Mouse (Mus musculus): Measurements from ENCODE around the gene Olfr961. TPM values are rescaled to one million over a fixed set of nuclear protein-coding genes. Genes with fewer than 3 reads are reported as not detected.
A peak's percentile ranks its signal among the peaks of the same experiment; 100 is the strongest.

Olfr961 gene
- polyA plus RNA-seq (2014; fragmentation: Nextera tagmentation; extraction: Ambion mirVana): not detected in 2 replicates

DNA sequence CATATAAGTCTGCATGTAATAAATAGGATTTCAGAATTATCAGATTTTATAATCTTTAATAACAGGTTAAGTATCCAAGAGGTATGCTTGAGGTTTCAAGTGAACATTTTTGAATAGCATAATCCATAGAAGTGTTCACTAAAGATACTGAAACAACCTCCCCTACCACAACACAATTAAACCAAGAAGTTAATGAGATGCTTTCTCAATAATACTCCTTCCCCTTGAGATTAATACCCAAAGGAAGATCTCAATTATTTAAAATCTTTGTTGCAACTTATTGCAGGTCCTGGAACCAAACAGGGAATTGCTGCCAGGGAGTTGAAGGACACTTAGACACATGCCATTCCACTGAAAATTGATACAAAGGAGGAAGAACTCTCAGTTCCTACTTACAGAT lies at the start of gene Olfr961:
Gene Olfr961, plus strand, starts transcription at position 301 of the 400 bp plus-strand sequence.
- no peak for ATAC-seq (ENCODE audit: insufficient number of reproducible peaks, insufficient read depth, low FRiP score, low read depth)
- H3K27ac ChIP-seq (ENCODE audit: low read length): no peak within 1 kb of the TSS

DNA sequence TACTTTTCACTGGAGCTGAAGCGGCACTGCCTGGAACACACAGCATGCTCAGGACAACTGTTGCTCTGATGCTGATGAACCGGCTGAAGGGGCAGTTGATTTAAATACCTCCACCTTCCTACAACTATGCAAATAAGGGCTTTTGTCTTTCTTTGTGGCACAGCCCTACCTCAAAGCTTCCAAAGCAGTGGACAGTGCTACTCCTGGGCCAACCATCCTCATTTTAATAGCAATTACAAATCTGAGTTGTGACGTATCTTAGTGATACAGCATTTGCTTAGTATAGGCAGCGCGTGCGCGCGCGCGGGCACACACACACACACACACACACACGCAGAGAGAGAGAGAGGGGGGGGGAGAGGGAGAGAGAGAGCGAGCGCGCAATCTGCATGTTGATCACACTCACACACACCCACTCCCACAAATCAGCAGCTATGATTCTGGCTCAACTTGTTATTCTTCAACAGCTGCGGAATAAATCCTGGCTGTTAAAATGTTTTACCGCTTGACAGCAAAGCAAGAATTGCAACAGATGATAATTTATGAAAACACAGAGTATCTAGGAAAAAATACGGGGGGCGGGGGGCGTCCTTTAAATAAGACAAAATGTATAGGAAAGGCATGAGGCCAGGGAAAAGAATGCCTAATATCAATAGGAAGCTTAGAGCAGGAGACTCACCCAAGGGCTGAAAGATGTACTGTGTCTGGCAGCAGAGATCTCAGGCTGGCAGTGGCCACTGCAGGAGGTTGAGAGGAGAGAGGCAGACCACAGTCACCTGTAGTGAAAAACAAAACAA lies 42.2 kb upstream of the Olfr961 start:
- Histone ChIP-seq H3K36me3 (ENCODE audit: control insufficient read depth, insufficient read depth, low read length) (no peaks in the 10 kb centered on the region), H3K27me3 (ENCODE audit: control insufficient read depth, insufficient read depth, low read length) (no peaks in the 10 kb centered on the region), H3K4me3 (ENCODE audit: low read depth, low read length) (peak overlapping the region; percentile 35), H3K9me3 (ENCODE audit: control insufficient read depth, low read depth, low read length) (no peaks in the 10 kb centered on the region), H3K27ac (ENCODE audit: low read length) (peak overlapping the region; percentile 1; the same call in 1 of the 2 replicates), H3K4me2 (replicated peaks; ENCODE audit: low read depth, low read length) (peak overlapping the region; percentile 59), H3K4me1 (ENCODE audit: control insufficient read depth, insufficient read depth, low read length) (no peaks in the 10 kb centered on the region; the same call in 1 of the 2 replicates), H3K9ac (replicated peaks; ENCODE audit: low read depth, low read length) (no peak overlapping the region)
- WGBS: 1% methylated on average over 19 of the region's 19 CpGs
- ATAC-seq (ENCODE audit: insufficient number of reproducible peaks, insufficient read depth, low FRiP score, low read depth): peak; percentile 74; the same call in 1 of the 2 replicates

More for the DNA sequence above, at the start of gene Olfr961:
- no peaks in the 10 kb centered on the region for H3K4me1 ChIP-seq (ENCODE audit: control insufficient read depth, insufficient read depth, low read length)
- no peaks in the 10 kb centered on the region for H3K36me3 ChIP-seq (ENCODE audit: control insufficient read depth, insufficient read depth, low read length)
- H3K27me3 ChIP-seq (ENCODE audit: control insufficient read depth, insufficient read depth, low read length): no peaks in the 10 kb centered on the region
- no peak within 1 kb of the TSS for H3K4me3 ChIP-seq (ENCODE audit: low read depth, low read length)
- H3K4me2 ChIP-seq (replicated peaks; ENCODE audit: low read depth, low read length): no peak within 1 kb of the TSS
- H3K9ac ChIP-seq (replicated peaks; ENCODE audit: low read depth, low read length): no peak within 1 kb of the TSS
- no peaks in the 10 kb centered on the region for H3K9me3 ChIP-seq (ENCODE audit: control insufficient read depth, low read depth, low read length)

DNA sequence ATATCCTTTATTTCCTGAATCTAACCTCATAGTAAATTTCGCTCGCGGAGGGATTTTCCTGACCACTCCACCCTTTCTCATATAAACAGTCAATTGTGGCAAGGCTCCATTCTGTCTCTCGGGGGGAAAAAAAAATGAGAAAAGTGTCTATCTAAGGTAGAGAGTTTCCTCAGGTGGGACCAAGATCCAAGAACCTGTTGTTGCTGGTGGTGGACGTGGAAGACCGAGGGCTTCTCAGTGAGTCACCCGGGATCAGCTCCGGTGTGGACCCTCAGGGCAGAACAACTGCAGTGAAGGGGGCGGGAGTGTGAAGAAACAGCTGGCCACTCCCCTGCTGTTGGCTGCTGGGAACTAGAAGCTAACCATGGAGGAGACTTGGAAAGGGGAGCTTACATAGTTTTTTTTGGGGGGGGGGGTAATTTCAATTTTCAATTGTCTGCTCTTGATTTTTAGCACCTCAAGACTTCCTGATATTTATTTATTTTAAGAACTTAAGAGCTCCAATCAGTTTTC lies 41.5 kb upstream of the Olfr961 start:
- ATAC-seq (ENCODE audit: insufficient number of reproducible peaks, insufficient read depth, low FRiP score, low read depth): peak; percentile 66
- Histone ChIP-seq H3K4me3 (ENCODE audit: low read depth, low read length) (peak overlapping the region; percentile 35), H3K4me1 (ENCODE audit: control insufficient read depth, insufficient read depth, low read length) (no peaks in the 10 kb centered on the region; the same call in 1 of the 2 replicates), H3K9me3 (ENCODE audit: control insufficient read depth, low read depth, low read length) (no peaks in the 10 kb centered on the region), H3K9ac (replicated peaks; ENCODE audit: low read depth, low read length) (no peak overlapping the region), H3K36me3 (ENCODE audit: control insufficient read depth, insufficient read depth, low read length) (no peaks in the 10 kb centered on the region), H3K27me3 (ENCODE audit: control insufficient read depth, insufficient read depth, low read length) (no peaks in the 10 kb centered on the region), H3K4me2 (replicated peaks; ENCODE audit: low read depth, low read length) (peak overlapping the region; percentile 59), H3K27ac (ENCODE audit: low read length) (peak overlapping the region; percentile 1; the same call in 1 of the 2 replicates)
- WGBS: under 1% methylated on average over 9 of the region's 9 CpGs

DNA sequence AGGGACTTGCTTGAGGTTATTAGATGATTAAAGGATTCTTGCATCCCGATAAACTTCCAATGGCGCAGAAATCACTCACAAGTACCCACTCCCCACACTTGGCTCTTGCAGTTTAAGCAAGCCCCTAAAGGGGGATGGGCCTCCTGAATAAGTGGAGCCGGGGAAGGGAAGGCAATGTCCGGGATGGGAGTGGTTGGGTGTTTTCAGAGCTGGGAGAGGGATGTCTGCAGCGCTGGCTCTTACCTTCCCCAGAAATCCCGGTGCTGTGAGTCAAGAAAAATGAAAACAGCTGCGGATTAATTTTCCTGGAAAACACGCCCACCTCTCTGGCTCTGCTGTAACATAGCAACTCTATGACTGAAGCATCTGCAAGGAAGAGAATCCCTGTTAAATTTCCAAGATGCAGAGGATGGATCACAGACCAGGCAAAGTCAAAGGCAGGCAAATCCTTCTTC lies 40.9 kb upstream of the Olfr961 start, which contains the start of gene AW551984:
Gene AW551984, minus strand, starts transcription at position 405 of the 455 bp plus-strand sequence.
- Histone ChIP-seq H3K4me2 (replicated peaks; ENCODE audit: low read depth, low read length) (peak within 1 kb of the TSS; percentile 59), H3K4me3 (ENCODE audit: low read depth, low read length) (peak within 1 kb of the TSS; percentile 35), H3K9ac (replicated peaks; ENCODE audit: low read depth, low read length) (no peak within 1 kb of the TSS), H3K4me1 (ENCODE audit: control insufficient read depth, insufficient read depth, low read length) (no peaks in the 10 kb centered on the region; the same call in 1 of the 2 replicates), H3K27ac (ENCODE audit: low read length) (peak within 1 kb of the TSS; percentile 1; the same call in 1 of the 2 replicates), H3K9me3 (ENCODE audit: control insufficient read depth, low read depth, low read length) (no peaks in the 10 kb centered on the region), H3K27me3 (ENCODE audit: control insufficient read depth, insufficient read depth, low read length) (no peaks in the 10 kb centered on the region), H3K36me3 (ENCODE audit: control insufficient read depth, insufficient read depth, low read length) (no peaks in the 10 kb centered on the region)
- WGBS: under 1% methylated on average over 8 of the region's 8 CpGs
- ATAC-seq (ENCODE audit: insufficient number of reproducible peaks, insufficient read depth, low FRiP score, low read depth): peak; percentile 72; the same call in 1 of the 2 replicates

DNA sequence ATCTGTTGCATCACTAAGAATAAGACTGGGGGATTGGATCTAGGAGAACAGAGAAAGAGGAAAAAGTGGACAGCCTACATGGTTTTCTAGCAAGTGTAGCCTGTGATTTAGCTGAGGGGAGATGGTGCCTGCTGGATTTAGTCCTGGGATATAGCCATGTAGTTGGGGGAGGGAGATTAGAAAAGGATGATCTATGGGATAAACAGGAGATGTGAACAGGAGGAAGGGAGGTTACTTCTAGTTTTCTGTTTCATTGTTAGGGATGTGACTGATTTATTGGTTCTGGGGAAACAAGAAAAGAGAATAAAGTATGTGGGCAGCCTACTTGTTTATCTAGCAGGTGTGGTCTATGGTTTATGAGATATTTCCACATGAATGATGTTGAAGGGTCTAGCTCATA lies 36.4 kb upstream of the Olfr961 start:
- Histone ChIP-seq H3K9me3 (ENCODE audit: control insufficient read depth, low read depth, low read length) (no peaks in the 10 kb centered on the region), H3K27ac (ENCODE audit: low read length) (no peak overlapping the region), H3K27me3 (ENCODE audit: control insufficient read depth, insufficient read depth, low read length) (no peaks in the 10 kb centered on the region), H3K36me3 (ENCODE audit: control insufficient read depth, insufficient read depth, low read length) (no peaks in the 10 kb centered on the region), H3K4me2 (replicated peaks; ENCODE audit: low read depth, low read length) (no peak overlapping the region), H3K4me3 (ENCODE audit: low read depth, low read length) (no peak overlapping the region), H3K9ac (replicated peaks; ENCODE audit: low read depth, low read length) (no peak overlapping the region), H3K4me1 (ENCODE audit: control insufficient read depth, insufficient read depth, low read length) (no peaks in the 10 kb centered on the region)
- no peak for ATAC-seq (ENCODE audit: insufficient number of reproducible peaks, insufficient read depth, low FRiP score, low read depth)

DNA sequence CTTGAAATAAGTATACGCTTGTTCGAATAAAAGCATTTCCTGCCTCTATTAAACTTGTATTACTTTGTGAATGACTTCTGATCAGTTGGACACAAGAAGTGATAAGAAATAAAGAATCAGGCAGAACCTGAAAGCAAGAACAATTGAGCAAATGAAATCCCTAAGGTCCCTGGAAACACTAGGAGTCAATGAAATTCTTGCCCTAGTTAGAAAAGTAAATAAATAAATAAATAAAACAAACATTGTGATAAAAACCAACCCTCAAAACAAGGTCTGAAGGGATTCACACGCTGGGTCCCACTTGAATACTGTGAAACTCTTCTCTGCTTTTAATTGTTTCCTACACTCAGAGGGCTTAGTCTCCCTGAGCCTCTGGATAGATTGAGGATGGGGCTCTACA lies 34.5 kb upstream of the Olfr961 start, which contains the start of gene Olfr148:
Gene Olfr148, plus strand, starts transcription at position 301 of the 400 bp plus-strand sequence.
- Histone ChIP-seq H3K4me3 (ENCODE audit: low read depth, low read length) (no peak within 1 kb of the TSS), H3K9ac (replicated peaks; ENCODE audit: low read depth, low read length) (no peak within 1 kb of the TSS), H3K36me3 (ENCODE audit: control insufficient read depth, insufficient read depth, low read length) (no peaks in the 10 kb centered on the region), H3K27me3 (ENCODE audit: control insufficient read depth, insufficient read depth, low read length) (no peaks in the 10 kb centered on the region), H3K27ac (ENCODE audit: low read length) (no peak within 1 kb of the TSS), H3K4me1 (ENCODE audit: control insufficient read depth, insufficient read depth, low read length) (no peaks in the 10 kb centered on the region), H3K9me3 (ENCODE audit: control insufficient read depth, low read depth, low read length) (no peaks in the 10 kb centered on the region), H3K4me2 (replicated peaks; ENCODE audit: low read depth, low read length) (no peak within 1 kb of the TSS)
- 76% methylated on average over 3 of the region's 3 CpGs for WGBS
- no peak for ATAC-seq (ENCODE audit: insufficient number of reproducible peaks, insufficient read depth, low FRiP score, low read depth)

DNA sequence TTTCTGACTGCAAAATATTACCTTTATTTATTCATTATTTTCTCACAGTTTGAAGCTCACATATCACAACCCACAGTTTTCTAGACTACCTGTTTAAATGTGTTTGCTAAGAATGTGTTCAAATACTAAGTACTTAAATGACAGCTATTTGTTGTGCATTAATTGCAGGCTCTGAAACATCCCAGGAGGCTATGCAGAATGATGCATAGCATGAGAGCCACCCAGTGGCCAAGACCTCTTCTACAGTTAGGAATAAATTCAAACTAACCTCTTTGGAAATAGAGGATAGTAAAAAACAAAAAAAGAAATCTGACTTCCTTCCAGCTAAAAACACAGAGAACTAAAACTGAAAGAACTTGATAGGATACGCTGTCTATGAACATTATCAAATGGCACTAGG lies 32.9 kb upstream of the Olfr961 start:
- 60% methylated on average over 1 of the region's 1 CpGs for WGBS
- H3K9ac ChIP-seq (replicated peaks; ENCODE audit: low read depth, low read length): no peak overlapping the region
- H3K36me3 ChIP-seq (ENCODE audit: control insufficient read depth, insufficient read depth, low read length): no peaks in the 10 kb centered on the region
- no peak for ATAC-seq (ENCODE audit: insufficient number of reproducible peaks, insufficient read depth, low FRiP score, low read depth)
- no peaks in the 10 kb centered on the region for H3K27me3 ChIP-seq (ENCODE audit: control insufficient read depth, insufficient read depth, low read length)
- no peaks in the 10 kb centered on the region for H3K9me3 ChIP-seq (ENCODE audit: control insufficient read depth, low read depth, low read length)
- no peak overlapping the region for H3K4me3 ChIP-seq (ENCODE audit: low read depth, low read length)
- no peak overlapping the region for H3K27ac ChIP-seq (ENCODE audit: low read length)
- H3K4me1 ChIP-seq (ENCODE audit: control insufficient read depth, insufficient read depth, low read length): no peaks in the 10 kb centered on the region
- H3K4me2 ChIP-seq (replicated peaks; ENCODE audit: low read depth, low read length): no peak overlapping the region

DNA sequence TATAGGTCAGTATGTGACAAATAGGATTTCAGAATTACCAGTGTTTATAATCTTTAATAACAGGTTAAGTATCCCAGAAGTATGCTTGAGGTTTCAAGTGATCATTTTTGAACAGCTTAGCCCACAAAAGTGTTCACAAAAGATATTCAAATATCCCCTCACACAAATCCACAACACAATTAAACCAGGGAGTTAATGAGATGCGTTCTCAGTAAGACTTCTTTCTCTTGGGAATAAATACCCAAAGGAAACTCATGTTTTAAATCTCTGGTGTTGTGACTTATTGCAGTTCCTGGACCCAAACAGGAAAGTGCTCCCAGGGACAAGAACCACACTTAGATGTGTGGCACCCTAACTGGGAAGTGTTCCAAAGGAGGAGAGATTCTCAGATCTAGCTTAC lies 23.8 kb upstream of the Olfr961 start, which contains the start of gene Olfr960:
Gene Olfr960, plus strand, starts transcription at position 301 of the 400 bp plus-strand sequence.
- WGBS: 73% methylated on average over 1 of the region's 1 CpGs
- no peak for ATAC-seq (ENCODE audit: insufficient number of reproducible peaks, insufficient read depth, low FRiP score, low read depth)

More for the DNA sequence above, 23.8 kb upstream of the Olfr961 start, which contains the start of gene Olfr960:
- Histone ChIP-seq H3K9ac (replicated peaks; ENCODE audit: low read depth, low read length) (no peak within 1 kb of the TSS), H3K36me3 (ENCODE audit: control insufficient read depth, insufficient read depth, low read length) (no peaks in the 10 kb centered on the region), H3K4me2 (replicated peaks; ENCODE audit: low read depth, low read length) (no peak within 1 kb of the TSS), H3K9me3 (ENCODE audit: control insufficient read depth, low read depth, low read length) (no peaks in the 10 kb centered on the region), H3K27ac (ENCODE audit: low read length) (no peak within 1 kb of the TSS), H3K4me1 (ENCODE audit: control insufficient read depth, insufficient read depth, low read length) (no peaks in the 10 kb centered on the region), H3K27me3 (ENCODE audit: control insufficient read depth, insufficient read depth, low read length) (no peaks in the 10 kb centered on the region), H3K4me3 (ENCODE audit: low read depth, low read length) (no peak within 1 kb of the TSS)

Measured in stomach, embryonic 14.5 days (tissue).